In the genomic region with DNA sequence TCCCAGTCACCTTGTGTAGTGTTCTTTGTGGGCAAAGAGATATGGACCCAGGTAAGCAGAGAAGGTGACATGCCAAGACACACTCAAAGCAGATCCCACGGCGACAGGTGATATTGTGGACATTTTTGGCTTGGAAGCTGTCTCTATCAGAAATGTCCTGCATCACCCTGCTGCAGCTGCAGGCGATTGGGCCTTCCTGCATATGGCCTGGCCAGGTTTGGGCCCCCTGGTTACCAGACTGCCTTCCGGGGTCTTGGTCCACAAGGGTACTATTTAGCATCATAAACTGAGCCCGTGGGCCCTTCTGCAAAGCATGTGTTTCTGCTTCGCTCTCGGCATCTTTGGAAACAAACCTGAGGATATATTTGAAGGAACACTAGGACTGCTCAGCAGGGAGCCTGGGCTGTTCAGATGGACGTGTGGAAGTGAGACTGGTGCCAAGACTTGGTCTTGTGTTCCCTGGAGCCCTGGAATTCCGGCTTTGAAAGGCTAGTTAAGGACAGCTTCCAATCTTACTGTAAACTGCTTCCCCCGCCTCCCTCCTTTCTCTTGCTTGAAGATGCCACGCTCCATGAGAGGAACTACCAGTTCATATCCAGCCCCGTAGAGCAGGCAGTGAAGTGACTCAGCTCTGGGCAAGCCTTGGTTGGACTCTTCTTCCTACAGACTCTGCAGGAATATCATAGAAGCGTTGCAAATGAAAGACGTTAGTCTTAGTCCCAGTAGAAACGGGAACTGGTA, we compare ENCODE assay signal across 8 mouse cellular contexts. TPM values are rescaled to one million over a fixed set of nuclear protein-coding genes. Genes with fewer than 3 reads are reported as not detected.
DNase-seq lines count a peak whose midpoint lies in the region; ATAC-seq and TF ChIP-seq lines count a peak whose summit lies in the region.
"Had no signal": no experiment of that assay in that cellular context is flagged by ENCODE, and none has a peak within 500 bp of the region (broad histone marks: within the 10 kb centered on the region; RNA-seq: fewer than 3 reads in every experiment).

No protein-coding gene starts in this region.

- H3K4me2 ChIP-seq in kidney, embryonic 15.5 days, result no peak overlapping the region
- peak overlapping the region; percentile 6; the same call in 1 of the 2 replicates for H3K4me2 ChIP-seq in stomach, embryonic 14.5 days (replicated peaks; ENCODE audit: low read depth, low read length)
- H3K4me2 ChIP-seq in stomach, postnatal 0 days (replicated peaks; ENCODE audit: low read depth), result no peak overlapping the region
- no peak overlapping the region for H3K4me2 ChIP-seq in heart, embryonic 14.5 days (ENCODE audit: low read length)
- no peak overlapping the region for H3K4me2 ChIP-seq in stomach, embryonic 16.5 days (ENCODE audit: low read depth, low read length)

- no peak for TF ChIP-seq CTCF in stomach, postnatal 0 days (IDR thresholded peaks at IDR 0.05; ENCODE audit: low read depth)

- ATAC-seq in kidney, embryonic 15.5 days (replicated peaks; ENCODE audit: low FRiP score), result no peak
- no peak for ATAC-seq in stomach, embryonic 14.5 days (ENCODE audit: insufficient number of reproducible peaks, insufficient read depth, low FRiP score, low read depth)
- ATAC-seq in stomach, postnatal 0 days (ENCODE audit: low FRiP score, low TSS enrichment), result no peak
- ATAC-seq in heart, embryonic 14.5 days (ENCODE audit: insufficient number of reproducible peaks, insufficient read depth, low FRiP score, low read depth), result no peak
- no peak for ATAC-seq in stomach, embryonic 16.5 days (ENCODE audit: insufficient read depth, low FRiP score)

- no peak for TF ChIP-seq EP300 in stomach, postnatal 0 days (optimal IDR thresholded peaks at IDR 0.05)

- H3K27me3 ChIP-seq in kidney, embryonic 15.5 days, result peaks cover 41% of the 10 kb centered on the region
- H3K27me3 ChIP-seq in stomach, embryonic 14.5 days (ENCODE audit: control insufficient read depth, insufficient read depth, low read length), result no peaks in the 10 kb centered on the region
- no peaks in the 10 kb centered on the region for H3K27me3 ChIP-seq in stomach, postnatal 0 days (ENCODE audit: control insufficient read depth, insufficient read depth, low read length)
- H3K27me3 ChIP-seq in heart, embryonic 14.5 days (ENCODE audit: control insufficient read depth, insufficient read depth, low read length), result no peaks in the 10 kb centered on the region
- peaks cover 2% of the 10 kb centered on the region; the same call in 1 of the 2 replicates for H3K27me3 ChIP-seq in stomach, embryonic 16.5 days (ENCODE audit: control insufficient read depth, insufficient read depth, low read length)

- 69% methylated on average over 15 of the region's 15 CpGs for WGBS in kidney, embryonic 15.5 days
- WGBS in stomach, embryonic 14.5 days, result 69% methylated on average over 15 of the region's 15 CpGs
- 55% methylated on average over 15 of the region's 15 CpGs for WGBS in stomach, postnatal 0 days
- WGBS in heart, embryonic 14.5 days, result 69% methylated on average over 15 of the region's 15 CpGs
- WGBS in stomach, embryonic 16.5 days, result 62% methylated on average over 15 of the region's 15 CpGs

- peaks cover 59% of the 10 kb centered on the region for H3K4me1 ChIP-seq in kidney, embryonic 15.5 days
- H3K4me1 ChIP-seq in stomach, embryonic 14.5 days (ENCODE audit: control insufficient read depth, insufficient read depth, low read length), result peaks cover 36% of the 10 kb centered on the region; the same call in 1 of the 2 replicates
- H3K4me1 ChIP-seq in stomach, postnatal 0 days (replicated peaks; ENCODE audit: control insufficient read depth, insufficient read depth), result peaks cover 10% of the 10 kb centered on the region
- H3K4me1 ChIP-seq in heart, embryonic 14.5 days (ENCODE audit: control insufficient read depth in 2 of 2, insufficient read depth in 2 of 2, low read length in 2 of 2), result peaks cover 20 to 33% of the 10 kb centered on the region in 2 experiments
- H3K4me1 ChIP-seq in stomach, embryonic 16.5 days (ENCODE audit: control insufficient read depth, insufficient read depth, low read length), result peaks cover 26% of the 10 kb centered on the region

- DNase-seq in kidney, adult 18-20 months, result no peak
- DNase-seq in stomach, postnatal 0 days (ENCODE audit: low spot score), result no peak
- no peak for DNase-seq in adrenal gland, postnatal 4 days (ENCODE audit: low spot score in 2 of 2)

- no peaks in the 10 kb centered on the region for H3K9me3 ChIP-seq in kidney, embryonic 15.5 days (replicated peaks)
- no peaks in the 10 kb centered on the region for H3K9me3 ChIP-seq in stomach, embryonic 14.5 days (ENCODE audit: control insufficient read depth, low read depth, low read length)
- H3K9me3 ChIP-seq in stomach, postnatal 0 days (ENCODE audit: control insufficient read depth, low read length), result no peaks in the 10 kb centered on the region
- H3K9me3 ChIP-seq in heart, embryonic 14.5 days (ENCODE audit: control insufficient read depth, low read length), result no peaks in the 10 kb centered on the region
- H3K9me3 ChIP-seq in stomach, embryonic 16.5 days (replicated peaks; ENCODE audit: control insufficient read depth, low read length), result no peaks in the 10 kb centered on the region
- H3K9me3 ChIP-seq: hindbrain, embryonic 15.5 days had no signal

- H3K27ac ChIP-seq in kidney, embryonic 15.5 days, result peak overlapping the region; percentile 75; the same call in 1 of the 2 replicates
- H3K27ac ChIP-seq in stomach, embryonic 14.5 days (ENCODE audit: low read length), result peak overlapping the region; percentile 39; the same call in 1 of the 2 replicates
- H3K27ac ChIP-seq in stomach, postnatal 0 days (replicated peaks), result no peak overlapping the region
- H3K27ac ChIP-seq in heart, embryonic 14.5 days (replicated peaks in 1 of 2; ENCODE audit: control insufficient read depth in 1 of 2, insufficient read depth in 1 of 2, low read depth in 2 of 2, low read length in 2 of 2), result peak overlapping the region; percentile 10 to 23; a peak in 1 of 4 replicates
- H3K27ac ChIP-seq in stomach, embryonic 16.5 days (ENCODE audit: low read length), result peak overlapping the region; percentile 48

- no peak overlapping the region for H3K9ac ChIP-seq in kidney, embryonic 15.5 days
- no peak overlapping the region for H3K9ac ChIP-seq in stomach, embryonic 14.5 days (replicated peaks; ENCODE audit: low read depth, low read length)
- no peak overlapping the region for H3K9ac ChIP-seq in stomach, postnatal 0 days (ENCODE audit: low read length)
- no peak overlapping the region for H3K9ac ChIP-seq in heart, embryonic 14.5 days (ENCODE audit: low read length)
- H3K9ac ChIP-seq in stomach, embryonic 16.5 days (ENCODE audit: low read length), result peak overlapping the region; percentile 16; the same call in 1 of the 2 replicates
- H3K9ac ChIP-seq: hindbrain, embryonic 15.5 days had no signal

- H3K36me3 ChIP-seq in kidney, embryonic 15.5 days, result peaks cover 21% of the 10 kb centered on the region; the same call in 1 of the 2 replicates
- peaks cover 15% of the 10 kb centered on the region; the same call in 1 of the 2 replicates for H3K36me3 ChIP-seq in stomach, embryonic 14.5 days (ENCODE audit: control insufficient read depth, insufficient read depth, low read length)
- H3K36me3 ChIP-seq in stomach, postnatal 0 days (ENCODE audit: control insufficient read depth, insufficient read depth, low read length), result peaks cover 2% of the 10 kb centered on the region; the same call in 1 of the 2 replicates
- peaks cover 40% of the 10 kb centered on the region for H3K36me3 ChIP-seq in heart, embryonic 14.5 days (ENCODE audit: control insufficient read depth, insufficient read depth, low read length)
- H3K36me3 ChIP-seq in stomach, embryonic 16.5 days (ENCODE audit: control insufficient read depth, insufficient read depth, low read length), result no peaks in the 10 kb centered on the region
- H3K36me3 ChIP-seq: hindbrain, embryonic 15.5 days had no signal

- H3K4me3 ChIP-seq in kidney, embryonic 15.5 days (replicated peaks), result no peak overlapping the region
- H3K4me3 ChIP-seq in stomach, embryonic 14.5 days (ENCODE audit: low read depth, low read length), result 0 out of 2 replicates have a peak overlapping the region, but pooled peaks have one; percentile 4
- no peak overlapping the region for H3K4me3 ChIP-seq in stomach, postnatal 0 days (ENCODE audit: low read depth, low read length)
- no peak overlapping the region for H3K4me3 ChIP-seq in heart, embryonic 14.5 days (ENCODE audit: control insufficient read depth in 1 of 2, insufficient read depth in 1 of 2, low read depth in 1 of 2, low read length in 2 of 2)
- H3K4me3 ChIP-seq in stomach, embryonic 16.5 days (replicated peaks; ENCODE audit: low read length), result no peak overlapping the region
- H3K4me3 ChIP-seq: hindbrain, embryonic 15.5 days had no signal

RNA-seq across cellular contexts. Expression of a gene that starts 6.1 kb away (rescaled TPM):
- polyA plus RNA-seq in kidney, embryonic 15.5 days (2015; fragmentation: Nextera tagmentation; extraction: Ambion mirVana), result 96.7 and 115 TPM in 2 replicates
- polyA plus RNA-seq in stomach, embryonic 14.5 days (2014; fragmentation: Nextera tagmentation; extraction: Ambion mirVana), result 185 and 194 TPM in 2 replicates
- polyA plus RNA-seq in stomach, postnatal 0 days (2015; fragmentation: Nextera tagmentation; extraction: Ambion mirVana), result 96.7 and 102 TPM in 2 replicates
- 88.7 and 95.6 TPM in 2 replicates for polyA plus RNA-seq in heart, embryonic 14.5 days (2014; fragmentation: Nextera tagmentation; extraction: Ambion mirVana)
- 200 and 221 TPM in 2 replicates for polyA plus RNA-seq in stomach, embryonic 16.5 days (2015; fragmentation: Nextera tagmentation; extraction: Ambion mirVana)
- 100 to 1,000 TPM; 159 to 178 TPM for total RNA-seq in adrenal gland, postnatal 4 days (2021)
